Mouse (Mus musculus) large intestine, adult 2 months (tissue): Measurements from ENCODE around the gene Gast. TPM values are rescaled to one million over a fixed set of nuclear protein-coding genes. Genes with fewer than 3 reads are reported as not detected.
"Not testable (repeated sequence)": the region's sequence is repeated elsewhere in the genome, so short reads cannot be mapped to it uniquely, and the experiment has no call there.

Experiments
- DNase-seq: peaks from one replicate; pipeline ENCODE4 v3.0.0-alpha.2; 2012; ENCODE audit warnings: low read depth, low spot score
- WGBS: fragments of 180-500 bp; shearing (Covaris S2); methylation state at CpG from one replicate; pipeline ENCODE4 v1.1.7; 2018; 5-methylcytosine and 5-hydroxymethylcytosine counted together
- polyA plus RNA-seq: library from polyadenylated mRNA; depleted of rRNA; stranded (reverse); fragments of >200 nt; gene quantifications from 2 replicates; pipeline ENCODE4 v1.2.3, GENCODE M21; 2012; rRNA removed

The Gast gene
- polyA plus RNA-seq: not detected in 2 replicates

- no peak for DNase-seq
- WGBS: 62% methylated on average over 6 of the region's 6 CpGs
These were observed at the start of gene Gast for GRCm38 (mm10) chr11:100333944-100334457. Gene Gast, plus strand, starts transcription at chr11:100334407.

- WGBS: 29% methylated on average over 4 of the region's 4 CpGs
- no peak for DNase-seq
These were observed 49.2 kb upstream of the Gast start for GRCm38 (mm10) chr11:100284988-100285387.

DNA sequence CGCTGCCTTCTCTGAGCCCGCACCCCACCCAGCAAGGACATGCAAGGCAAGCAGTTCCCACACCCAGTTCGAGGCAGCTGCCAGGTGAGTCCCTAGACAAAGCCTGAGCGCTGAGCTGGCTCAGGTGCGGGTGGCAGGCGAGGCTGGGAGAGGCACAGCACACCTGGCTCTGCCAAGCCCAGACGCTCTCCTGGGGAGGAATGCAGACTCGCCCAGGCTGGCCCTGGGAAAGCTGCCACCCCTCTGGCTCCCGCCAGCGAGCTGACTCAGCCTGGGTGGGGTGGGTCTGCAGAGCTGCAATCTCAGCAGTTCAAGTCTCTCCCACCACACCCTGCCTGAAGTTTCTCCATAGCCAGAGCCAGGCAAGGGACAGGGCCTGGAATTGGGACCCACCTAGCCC is 47.2 kb upstream of the Gast start:
- WGBS: 9% methylated on average over 10 of the region's 10 CpGs
- peak; percentile 90 for DNase-seq

GRCm38 (mm10) chr11:100288942-100289341 is 45.3 kb upstream of the Gast start:
- peak; percentile 92 for DNase-seq
- WGBS: 27% methylated on average over 6 of the region's 6 CpGs

GRCm38 (mm10) chr11:100290235-100290634 is 44.0 kb upstream of the Gast start:
- WGBS: 20% methylated on average over 5 of the region's 5 CpGs
- no peak for DNase-seq

DNA sequence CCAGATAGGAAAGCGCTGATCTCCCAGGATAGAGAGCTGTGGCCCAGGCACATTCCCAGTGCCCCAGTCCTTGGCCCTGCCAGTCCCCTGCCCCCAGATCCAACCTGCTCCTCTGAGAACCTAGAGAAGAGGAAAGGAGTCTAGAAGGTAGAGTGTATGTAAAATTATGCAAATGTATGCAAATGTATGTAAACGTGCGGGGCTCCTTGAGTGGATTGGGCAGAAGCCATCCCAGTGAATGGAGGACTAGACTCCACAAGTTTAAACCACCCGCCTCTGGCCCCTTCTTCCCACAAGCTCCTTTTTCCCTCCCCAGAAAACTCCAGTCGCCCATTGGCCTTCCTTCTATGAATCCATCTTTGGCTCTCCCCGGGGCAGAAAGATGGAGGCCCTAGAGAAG is 41.3 kb upstream of the Gast start:
- no peak for DNase-seq
- 80% methylated on average over 6 of the region's 6 CpGs for WGBS

DNA sequence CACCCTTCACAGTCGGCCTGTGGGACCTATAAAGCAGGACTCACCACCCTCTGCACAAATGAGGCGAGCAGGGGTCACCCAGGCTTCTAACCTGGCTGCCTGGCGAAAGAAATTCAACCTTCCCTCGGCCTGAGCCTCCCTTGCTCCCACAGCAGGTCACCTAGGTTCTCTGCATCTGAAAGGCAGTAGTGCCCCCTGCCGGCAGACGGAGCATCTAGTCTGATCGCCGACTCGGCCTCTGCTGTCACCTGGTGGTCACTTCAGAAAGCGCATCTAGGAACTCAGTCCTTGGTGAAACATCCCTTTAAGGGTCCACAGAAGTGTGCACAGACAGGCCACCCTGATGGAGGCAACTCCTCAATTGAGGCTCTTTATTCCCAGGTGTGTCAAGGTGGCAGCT is 38.9 kb upstream of the Gast start:
- WGBS: 2% methylated on average over 10 of the region's 10 CpGs

DNA sequence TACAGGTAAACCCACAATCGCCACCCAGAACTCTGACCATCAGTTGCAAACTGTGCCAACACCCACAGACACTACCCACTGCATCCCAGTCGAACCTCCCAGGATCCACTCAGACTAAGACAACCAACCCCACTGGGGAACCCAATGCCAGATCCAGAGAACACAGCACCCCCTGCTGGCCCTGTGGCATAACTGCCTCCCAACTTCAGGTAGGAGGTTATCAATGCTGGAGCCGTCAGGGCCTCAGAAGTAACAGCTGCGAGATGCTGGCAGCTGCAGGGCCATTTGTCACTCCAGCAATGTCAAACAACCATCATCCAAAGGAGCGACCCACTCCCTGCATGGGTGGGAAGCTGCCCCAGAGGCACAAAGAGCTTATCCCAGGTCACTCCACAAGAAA is 36.4 kb upstream of the Gast start:
- DNase-seq: no peak
- WGBS: 27% methylated on average over 5 of the region's 5 CpGs

More for the DNA sequence above, 38.9 kb upstream of the Gast start:
- DNase-seq: peak; percentile 82

- 19% methylated on average over 18 of the region's 18 CpGs for WGBS
- DNase-seq: no peak
These were observed 35.8 kb upstream of the Gast start for GRCm38 (mm10) chr11:100298274-100299036.

GRCm38 (mm10) chr11:100300293-100300692 is 33.9 kb upstream of the Gast start:
- DNase-seq: no peak
- 8% methylated on average over 5 of the region's 5 CpGs for WGBS

DNA sequence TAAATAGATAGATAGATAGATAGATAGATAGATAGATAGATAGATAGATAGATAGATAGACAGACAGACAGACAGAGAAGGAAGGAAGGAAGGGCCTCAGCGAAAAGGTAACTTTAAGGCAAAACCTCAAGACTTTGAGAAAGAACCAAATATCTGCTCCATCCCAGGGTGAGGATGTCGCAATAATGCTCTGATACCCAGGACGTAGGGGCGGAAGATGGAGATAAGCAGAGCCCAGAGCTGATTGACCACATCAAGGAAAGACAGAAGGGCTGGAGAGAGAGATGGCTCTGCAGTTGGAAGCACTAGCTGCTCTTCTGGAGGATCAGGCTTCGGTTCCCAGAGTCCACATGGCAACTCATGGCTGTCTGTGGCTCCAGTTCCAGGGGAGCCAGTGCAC is 32.9 kb upstream of the Gast start:
- DNase-seq: no peak
- 67% methylated on average over 5 of the region's 5 CpGs for WGBS

GRCm38 (mm10) chr11:100307900-100308299 is 26.3 kb upstream of the Gast start:
- 74% methylated on average over 5 of the region's 5 CpGs for WGBS
- DNase-seq: no peak

GRCm38 (mm10) chr11:100308672-100309071 is 25.5 kb upstream of the Gast start:
- 86% methylated on average over 5 of the region's 6 CpGs for WGBS

GRCm38 (mm10) chr11:100311656-100312055 is 22.6 kb upstream of the Gast start:
- DNase-seq: no peak
- 64% methylated on average over 1 of the region's 1 CpGs for WGBS

More at GRCm38 (mm10) chr11:100308672-100309071, 25.5 kb upstream of the Gast start:
- DNase-seq: not testable (repeated sequence)

GRCm38 (mm10) chr11:100312096-100312679 is 22.0 kb upstream of the Gast start:
- no peak for DNase-seq
- 45% methylated on average over 5 of the region's 5 CpGs for WGBS

GRCm38 (mm10) chr11:100313424-100313823 is 20.8 kb upstream of the Gast start:
- no peak for DNase-seq
- WGBS: 93% methylated on average over 6 of the region's 6 CpGs

GRCm38 (mm10) chr11:100315439-100315838 is 18.8 kb upstream of the Gast start:
- WGBS: 69% methylated on average over 5 of the region's 5 CpGs
- DNase-seq: no peak

DNA sequence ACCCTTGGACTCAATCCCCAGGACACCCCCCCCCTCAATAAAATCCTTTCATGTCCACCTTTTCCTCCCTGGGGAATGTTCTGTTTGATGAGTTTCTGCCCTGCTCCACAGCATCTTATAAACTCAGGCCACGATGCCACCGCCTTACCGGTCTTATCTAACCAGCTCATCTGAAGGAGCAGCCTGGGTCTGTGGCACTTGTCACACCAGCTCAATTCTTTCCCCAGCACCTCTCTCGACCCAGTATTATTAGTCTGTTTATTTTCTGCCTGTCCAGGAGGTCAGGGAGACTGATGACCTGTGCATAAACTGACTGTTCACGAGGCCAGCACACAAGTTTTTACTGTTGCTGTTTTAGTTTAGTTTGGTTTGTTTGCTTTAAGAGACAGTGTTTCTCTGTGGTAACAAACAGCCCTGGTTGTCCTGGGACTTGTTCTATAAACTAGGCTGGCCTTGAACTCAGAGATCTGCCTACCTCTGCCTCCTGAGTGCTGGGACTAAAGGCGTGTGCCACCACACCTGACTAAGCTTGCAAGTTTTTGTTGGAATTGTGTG is 16.3 kb upstream of the Gast start:
- no peak for DNase-seq
- 54% methylated on average over 6 of the region's 6 CpGs for WGBS

- WGBS: 71% methylated on average over 10 of the region's 10 CpGs
- DNase-seq: no peak
These were observed 15.4 kb upstream of the Gast start for GRCm38 (mm10) chr11:100318529-100319451.
